Mouse (Mus musculus) MEL (cell line): Measurements from ENCODE around the gene Sgsm3. TPM values are rescaled to one million over a fixed set of nuclear protein-coding genes. Genes with fewer than 3 reads are reported as not detected.

Source experiments
- DNase-seq: peaks from one replicate; pipeline ENCODE4 v3.0.0; 2011; ENCODE audit warnings: low read depth, low spot score
- H3K27ac ChIP-seq: 2 replicates; pipeline ENCODE4 v1.5.1; 2012; ENCODE audit warnings: low read depth, mild to moderate bottlenecking, control low read depth, low read length, moderate library complexity; ENCODE audit not compliant: control insufficient read depth
- H3K27me3 ChIP-seq, 2 experiments: fragments of 150-350 bp in 1 of 2; sonication (generic) in 1 of 2; 2 replicates each; pipeline ENCODE4 v1.6.1; 2012; ENCODE audit warnings: low read length in 2 of 2, mild to moderate bottlenecking in 2 of 2, improper control_type of control experiment in 1 of 2, moderate library complexity in 1 of 2; ENCODE audit not compliant: insufficient read depth in 2 of 2, control insufficient read depth in 1 of 2
- H3K36me3 ChIP-seq, 2 experiments: 2 replicates each; pipeline ENCODE4 v1.6.1; 2012 to 2014; ENCODE audit warnings: low read length in 2 of 2, improper control_type of control experiment in 1 of 2, inconsistent platforms in 1 of 2, mild to moderate bottlenecking in 1 of 2; ENCODE audit not compliant: insufficient read depth in 2 of 2, control insufficient read depth in 1 of 2
- H3K4me1 ChIP-seq, 2 experiments: fragments of 150-350 bp in 1 of 2; sonication (generic) in 1 of 2; 2 replicates each; pipeline ENCODE4 v1.6.1; 2012; ENCODE audit warnings: low read length in 2 of 2, improper control_type of control experiment in 1 of 2, mild to moderate bottlenecking in 1 of 2; ENCODE audit not compliant: insufficient read depth in 2 of 2, control insufficient read depth in 1 of 2
- H3K4me3 ChIP-seq, 2 experiments: fragments of 150-350 bp in 1 of 2; sonication (generic) in 1 of 2; 2 replicates each; pipeline ENCODE4 v1.5.1; 2012; ENCODE audit warnings: low read depth in 2 of 2, low read length in 2 of 2, mild to moderate bottlenecking in 2 of 2, moderate library complexity in 2 of 2, control low read depth in 1 of 2, improper control_type of control experiment in 1 of 2; ENCODE audit not compliant: control insufficient read depth in 1 of 2, insufficient read depth in 1 of 2
- H3K79me2 ChIP-seq: 2 replicates; pipeline ENCODE4 v1.6.1; 2012; ENCODE audit warnings: mild to moderate bottlenecking, low read length, moderate library complexity; ENCODE audit not compliant: control insufficient read depth, poor library complexity, insufficient read depth
- H3K9ac ChIP-seq: 2 replicates; pipeline ENCODE4 v1.6.1; 2012; ENCODE audit warnings: low read depth, mild to moderate bottlenecking, control low read depth, low read length, moderate library complexity; ENCODE audit not compliant: control insufficient read depth, poor library complexity, severe bottlenecking
- H3K9me3 ChIP-seq: fragments of 150-350 bp; sonication (generic); replicated peaks from 2 replicates; pipeline ENCODE4 v1.6.1; 2012; ENCODE audit warnings: mild to moderate bottlenecking, low read length, improper control_type of control experiment, moderate library complexity; ENCODE audit not compliant: insufficient read depth
- CHD2 ChIP-seq: IDR thresholded peaks from 2 replicates; pipeline ENCODE4 v1.6.1; 2011; ENCODE audit warnings: low read length, improper control_type of control experiment
- CTCF ChIP-seq, 3 experiments: IDR thresholded peaks in 2 of 3; conservative IDR thresholded peaks in 1 of 3; 2 replicates each; pipeline ENCODE4 v1.5.1; 2011 to 2012; ENCODE audit warnings: low read length in 3 of 3, low read depth in 2 of 3, mild to moderate bottlenecking in 2 of 3, improper control_type of control experiment in 1 of 3, inconsistent platforms in 1 of 3, mixed read lengths in 1 of 3, moderate library complexity in 1 of 3; ENCODE audit not compliant: control insufficient read depth in 1 of 3, insufficient read depth in 1 of 3, poor library complexity in 1 of 3, severe bottlenecking in 1 of 3
- ELF1 ChIP-seq: IDR thresholded peaks from 2 replicates; pipeline ENCODE4 v1.6.1; 2014; ENCODE audit warnings: low read depth, mild to moderate bottlenecking, inconsistent platforms, low read length, improper control_type of control experiment, moderate library complexity
- EP300 ChIP-seq, 2 experiments: IDR thresholded peaks; 2 replicates each; pipeline ENCODE4 v1.6.1; 2011; ENCODE audit warnings: improper control_type of control experiment in 2 of 2, low read length in 2 of 2, low read depth in 1 of 2, mild to moderate bottlenecking in 1 of 2
- ETS1 ChIP-seq: IDR thresholded peaks from 2 replicates; pipeline ENCODE4 v1.6.1; 2012; ENCODE audit warnings: low read depth, mild to moderate bottlenecking, inconsistent platforms, low read length, improper control_type of control experiment, moderate library complexity
- GABPA ChIP-seq: IDR thresholded peaks from 2 replicates; pipeline ENCODE4 v1.6.1; 2012; ENCODE audit warnings: low read depth, mild to moderate bottlenecking, inconsistent platforms, low read length, improper control_type of control experiment, moderate library complexity
- GATA1 ChIP-seq: IDR thresholded peaks from 2 replicates; pipeline ENCODE4 v1.6.1; 2011; ENCODE audit warnings: low read depth, low read length, improper control_type of control experiment
- HCFC1 ChIP-seq: IDR thresholded peaks from 2 replicates; pipeline ENCODE4 v1.6.1; 2012; ENCODE audit warnings: low read depth, mild to moderate bottlenecking, inconsistent platforms, low read length, improper control_type of control experiment, moderate library complexity
- KAT2A ChIP-seq: conservative IDR thresholded peaks from 2 replicates; pipeline ENCODE4 v1.6.1; 2012; ENCODE audit warnings: low read depth, low read length, improper control_type of control experiment, inconsistent platforms
- MAFK ChIP-seq: IDR thresholded peaks from 2 replicates; pipeline ENCODE4 v1.6.1; 2011; ENCODE audit warnings: low read depth, mild to moderate bottlenecking, low read length, improper control_type of control experiment, borderline replicate concordance
- MEF2A ChIP-seq: IDR thresholded peaks from 2 replicates; pipeline ENCODE4 v1.6.1; 2014; ENCODE audit warnings: low read depth, mild to moderate bottlenecking, inconsistent platforms, low read length, improper control_type of control experiment; ENCODE audit not compliant: poor library complexity, insufficient replicate concordance, severe bottlenecking; ENCODE audit errors: extremely low read depth
- MYB ChIP-seq: IDR thresholded peaks from 2 replicates; pipeline ENCODE4 v1.6.1; 2011; ENCODE audit warnings: mild to moderate bottlenecking, low read depth, low read length, improper control_type of control experiment
- NELFE ChIP-seq: IDR thresholded peaks from 2 replicates; pipeline ENCODE4 v1.6.1; 2011; ENCODE audit warnings: low read depth, low read length, improper control_type of control experiment
- NRF1 ChIP-seq: IDR thresholded peaks from 2 replicates; pipeline ENCODE4 v1.6.1; 2014; ENCODE audit warnings: low read depth, mild to moderate bottlenecking, inconsistent platforms, low read length, improper control_type of control experiment, moderate library complexity; ENCODE audit not compliant: poor library complexity, insufficient read depth, severe bottlenecking
- POLR2A ChIP-seq, 2 experiments: IDR thresholded peaks; 2 replicates each; pipeline ENCODE4 v1.6.1; 2011 to 2012; ENCODE audit warnings: low read length in 2 of 2, mild to moderate bottlenecking in 2 of 2, control low read depth in 1 of 2, improper control_type of control experiment in 1 of 2, low read depth in 1 of 2, moderate library complexity in 1 of 2; ENCODE audit not compliant: control insufficient read depth in 1 of 2, insufficient read depth in 1 of 2, poor library complexity in 1 of 2
- POLR2AphosphoS5 ChIP-seq: IDR thresholded peaks from 2 replicates; pipeline ENCODE4 v1.6.1; 2012; ENCODE audit warnings: low read depth, borderline replicate concordance, mild to moderate bottlenecking, inconsistent platforms, low read length, moderate library complexity, mixed read lengths
- RAD21 ChIP-seq: IDR thresholded peaks from 2 replicates; pipeline ENCODE4 v1.6.1; 2011; ENCODE audit warnings: mild to moderate bottlenecking, low read depth, low read length, improper control_type of control experiment
- RCOR1 ChIP-seq: IDR thresholded peaks from 2 replicates; pipeline ENCODE4 v1.6.1; 2012; ENCODE audit warnings: low read depth, mild to moderate bottlenecking, inconsistent platforms, low read length, improper control_type of control experiment
- SIN3A ChIP-seq: IDR thresholded peaks from 2 replicates; pipeline ENCODE4 v1.6.1; 2012; ENCODE audit warnings: low read length, improper control_type of control experiment, inconsistent platforms
- SMC3 ChIP-seq: IDR thresholded peaks from 2 replicates; pipeline ENCODE4 v1.6.1; 2011; ENCODE audit warnings: low read depth, low read length, improper control_type of control experiment
- TBP ChIP-seq: IDR thresholded peaks from 2 replicates; pipeline ENCODE4 v1.8.0; 2011; ENCODE audit warnings: low read depth, low read length, improper control_type of control experiment
- TCF12 ChIP-seq: IDR thresholded peaks from 2 replicates; pipeline ENCODE4 v1.6.1; 2014; ENCODE audit warnings: low read depth, mild to moderate bottlenecking, inconsistent platforms, low read length, improper control_type of control experiment, moderate library complexity
- ZNF384 ChIP-seq: IDR thresholded peaks from 2 replicates; pipeline ENCODE4 v1.6.1; 2012; ENCODE audit warnings: low read depth, mild to moderate bottlenecking, inconsistent platforms, low read length, improper control_type of control experiment
- polyA plus RNA-seq, 2 experiments: library from polyadenylated mRNA; stranded (reverse) in 1 of 2; unstranded in 1 of 2; fragments of >175 nt in 1 of 2; fragments of >200 nt in 1 of 2; gene quantifications; 2 replicates each; pipeline versions ENCODE4 v1.2.1 to v1.2.4; 2012; ENCODE audit warnings: low replicate concordance in 2 of 2, low read depth in 1 of 2; ENCODE audit not compliant: insufficient read length in 2 of 2, insufficient read depth in 1 of 2, missing spikeins in 1 of 2
- total RNA-seq: library from RNA; depleted of rRNA; stranded (reverse); fragments of 300-350 nt; gene quantifications from 2 replicates; pipeline ENCODE4 v1.2.3, GENCODE M21; 2012

Gene Sgsm3
- total and polyA plus RNA-seq, 3 experiments = 33.0 to 39.5 TPM; not detected in 1

DNA sequence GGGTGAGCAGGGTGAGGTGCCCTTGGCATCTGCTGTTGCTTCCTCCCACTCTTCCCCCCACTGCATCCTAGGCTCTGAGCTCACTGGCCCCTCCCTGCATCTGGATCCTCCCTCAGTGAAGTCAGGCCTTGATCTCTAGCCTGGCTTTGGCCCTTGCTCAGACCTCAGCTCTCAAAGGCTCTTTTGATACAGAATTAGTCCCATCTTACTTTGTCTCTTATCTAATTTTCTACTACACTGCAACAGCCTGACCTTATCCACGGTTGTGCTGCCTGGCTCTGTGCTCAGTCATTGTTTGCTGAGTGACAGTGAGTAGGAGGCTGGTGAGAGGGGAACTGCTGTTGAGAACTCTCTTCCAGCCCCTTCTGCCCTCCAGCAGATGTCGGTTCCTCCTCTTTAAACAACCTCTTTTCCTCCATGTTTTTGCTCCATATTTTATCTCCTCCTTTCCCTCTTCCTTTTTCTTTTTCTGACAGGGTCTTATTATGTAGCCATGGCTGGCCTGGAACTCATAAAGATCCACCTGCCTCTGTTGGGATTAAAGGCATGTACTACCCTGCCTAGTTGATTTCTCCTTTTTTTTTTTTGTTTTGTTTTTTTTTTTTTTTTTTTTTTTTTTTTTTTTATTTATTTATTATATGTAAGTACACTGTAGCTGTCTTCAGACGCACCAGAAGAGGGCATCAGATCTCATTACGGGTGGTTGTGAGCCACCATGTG is 23.0 kb downstream of the Sgsm3 start:
- H3K27me3 ChIP-seq = no peaks in the 10 kb centered on the region
- H3K27ac ChIP-seq = peak overlapping the region; percentile 71
- peak; percentile 87 for DNase-seq
- H3K79me2 ChIP-seq = no peaks in the 10 kb centered on the region
- 0 out of 2 replicates have a peak overlapping the region, but pooled peaks have one; percentile 39 for H3K9ac ChIP-seq
- TF ChIP-seq POLR2AphosphoS5 (no peak), POLR2A (IDR thresholded peaks at IDR 0.05; ENCODE audit: control insufficient read depth in 1 of 2, insufficient read depth in 1 of 2, low read depth in 1 of 2, low read length in 2 of 2, poor library complexity in 1 of 2) (peak in 1 of 2 experiments; percentile 29; a peak in 1 of 4 replicates), TCF12 (0 out of 2 replicates have a peak, but pooled peaks have one; percentile 37), TBP (peak; percentile 72), ZNF384 (peak; percentile 64; the same call in 1 of the 2 replicates), ELF1 (no peak), CTCF (IDR thresholded peaks at IDR 0.05 in 2 of 3, conservative IDR thresholded peaks at IDR 0.05 in 1 of 3; ENCODE audit: control insufficient read depth in 1 of 3, insufficient read depth in 1 of 3, low read depth in 2 of 3, low read length in 3 of 3, poor library complexity in 1 of 3, severe bottlenecking in 1 of 3) (no peak), RCOR1 (peak; percentile 27; the same call in 1 of the 2 replicates), SIN3A (no peak; the same call in 1 of the 2 replicates), EP300 (IDR thresholded peaks at IDR 0.05; ENCODE audit: low read depth in 1 of 2, low read length in 2 of 2) (peak in 1 of 2 experiments; percentile 65; a peak in 3 of 4 replicates), MYB (no peak), NRF1 (no peak), NELFE (no peak), CHD2 (no peak), MEF2A (no peak), GATA1 (peak; percentile 67), ETS1 (peak; percentile 60), KAT2A (no peak)
- H3K36me3 ChIP-seq = peaks cover 0 to 40% of the 10 kb centered on the region in 2 experiments; a peak in 2 of 4 replicates
- no peaks in the 10 kb centered on the region for H3K9me3 ChIP-seq
- peak overlapping the region in 1 of 2 experiments; percentile 34; a peak in 2 of 4 replicates for H3K4me3 ChIP-seq
- H3K4me1 ChIP-seq = peaks cover 28 to 34% of the 10 kb centered on the region in 2 experiments

DNA sequence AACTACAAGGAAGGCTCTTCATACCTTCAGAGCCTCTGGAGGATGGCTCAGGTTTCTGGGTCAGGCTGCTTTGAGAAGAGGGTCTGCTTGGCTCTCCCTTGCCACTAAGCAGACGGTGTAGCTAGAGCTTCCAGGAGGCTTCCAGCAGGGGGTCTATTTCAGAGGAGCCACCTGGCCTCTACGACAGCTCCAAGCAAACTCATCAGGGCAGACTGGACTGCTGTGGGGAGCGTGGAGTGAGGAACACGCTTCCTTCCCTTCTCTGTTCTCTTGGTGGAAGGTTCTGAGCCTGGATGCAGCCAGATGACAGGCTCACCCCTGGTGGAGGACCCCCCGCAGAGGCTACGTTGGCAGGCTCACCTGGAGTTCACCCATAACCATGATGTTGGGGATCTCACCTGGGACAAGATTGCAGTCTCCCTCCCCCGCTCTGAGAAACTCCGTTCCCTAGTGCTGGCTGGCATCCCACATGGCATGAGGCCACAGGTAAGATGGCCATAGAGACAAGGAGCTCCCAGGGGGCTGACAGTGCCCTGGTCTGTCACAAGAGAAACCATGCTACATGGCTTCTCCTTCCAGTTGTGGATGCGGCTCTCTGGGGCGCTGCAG is 28.7 kb downstream of the Sgsm3 start:
- H3K36me3 ChIP-seq = peaks cover 0 to 11% of the 10 kb centered on the region in 2 experiments; a peak in 2 of 4 replicates
- H3K4me1 ChIP-seq = peaks cover 11 to 12% of the 10 kb centered on the region in 2 experiments

More for the DNA sequence above, 28.7 kb downstream of the Sgsm3 start:
- no peak for DNase-seq
- no peaks in the 10 kb centered on the region for H3K27me3 ChIP-seq
- H3K9ac ChIP-seq = no peak overlapping the region
- H3K4me3 ChIP-seq = no peak overlapping the region
- no peak for TF ChIP-seq MAFK
- TF ChIP-seq MEF2A = no peak
- TF ChIP-seq HCFC1 = no peak
- TF ChIP-seq GATA1 = no peak
- TF ChIP-seq RAD21 = no peak
- TF ChIP-seq GABPA = no peak
- TF ChIP-seq SMC3 = no peak
- TF ChIP-seq, all 39 proteins: peak for 0
- no peak overlapping the region for H3K27ac ChIP-seq
- no peaks in the 10 kb centered on the region for H3K79me2 ChIP-seq
- H3K9me3 ChIP-seq = no peaks in the 10 kb centered on the region
